Mouse (Mus musculus) ES-E14 (cell line): Measurements from ENCODE around the gene Cxcl2. TPM values are rescaled to one million over a fixed set of nuclear protein-coding genes. Genes with fewer than 3 reads are reported as not detected.

ENCODE experiments used
- DNase-seq: peaks from one replicate; pipeline ENCODE4 v3.0.0-alpha.2; 2013; ENCODE audit warnings: low read depth, low spot score
- H3K27ac ChIP-seq: 2 replicates; pipeline ENCODE4 v1.5.1; 2012; ENCODE audit warnings: low read depth, mild to moderate bottlenecking, low read length, moderate library complexity, mixed read lengths; ENCODE audit not compliant: poor library complexity, insufficient read depth, severe bottlenecking
- H3K36me3 ChIP-seq: 2 replicates; pipeline ENCODE4 v1.6.1; 2012; ENCODE audit warnings: mild to moderate bottlenecking, low read length, moderate library complexity, mixed read lengths; ENCODE audit not compliant: control insufficient read depth, poor library complexity, insufficient read depth, severe bottlenecking
- H3K4me1 ChIP-seq, 2 experiments: fragments of 150-350 bp in 1 of 2; sonication (generic) in 1 of 2; 2 replicates each; pipeline ENCODE4 v1.6.1; 2012; ENCODE audit warnings: low read length in 2 of 2, mild to moderate bottlenecking in 1 of 2, mixed read lengths in 1 of 2; ENCODE audit not compliant: control insufficient read depth in 2 of 2, insufficient read depth in 2 of 2, poor library complexity in 1 of 2
- H3K4me3 ChIP-seq, 2 experiments: fragments of 150-350 bp in 1 of 2; sonication (generic) in 1 of 2; 2 replicates each; pipeline ENCODE4 v1.5.1; 2012; ENCODE audit warnings: low read length in 2 of 2, low read depth in 1 of 2, mild to moderate bottlenecking in 1 of 2, mixed read lengths in 1 of 2; ENCODE audit not compliant: insufficient read depth in 1 of 2, poor library complexity in 1 of 2, severe bottlenecking in 1 of 2
- H3K9ac ChIP-seq: 2 replicates; pipeline ENCODE4 v1.6.1; 2012; ENCODE audit warnings: low read depth, mild to moderate bottlenecking, low read length, mixed read lengths; ENCODE audit not compliant: poor library complexity, insufficient read depth, severe bottlenecking
- H3K9me3 ChIP-seq: fragments of 150-350 bp; sonication (generic); 2 replicates; pipeline ENCODE4 v1.6.1; 2012; ENCODE audit warnings: low read depth, mild to moderate bottlenecking, low read length; ENCODE audit not compliant: control insufficient read depth, insufficient read depth
- CHD2 ChIP-seq: IDR thresholded peaks from 2 replicates; pipeline ENCODE4 v1.6.1; 2014; ENCODE audit warnings: mild to moderate bottlenecking, low read depth, low read length, inconsistent platforms
- HCFC1 ChIP-seq: IDR thresholded peaks from 2 replicates; pipeline ENCODE4 v1.6.1; 2012; ENCODE audit warnings: low read length, inconsistent platforms, borderline replicate concordance; ENCODE audit not compliant: insufficient read depth
- MAFK ChIP-seq: IDR thresholded peaks from 2 replicates; pipeline ENCODE4 v1.6.1; 2014; ENCODE audit warnings: mild to moderate bottlenecking, low read depth, low read length, inconsistent platforms; ENCODE audit not compliant: insufficient read depth
- ZC3H11A ChIP-seq: IDR thresholded peaks from 2 replicates; pipeline ENCODE4 v1.6.1; 2012; ENCODE audit warnings: low read depth, mild to moderate bottlenecking, inconsistent platforms, low read length, borderline replicate concordance
- ZNF384 ChIP-seq: IDR thresholded peaks from 2 replicates; pipeline ENCODE4 v1.6.1; 2012; ENCODE audit warnings: low read depth, low read length, inconsistent platforms
- in situ Hi-C, 2 experiments: fragments of 600-800 bp; cut with MboI; formaldehyde crosslinking; loops; one replicate each; pipeline ENCODE4 v1.15.1; 2025; ENCODE audit warnings: low sequenced_read_pairs in 2 of 2, inconsistent platforms in 1 of 2; ENCODE audit not compliant: unreplicated experiment in 2 of 2
- total RNA-seq: library from RNA; depleted of rRNA; stranded (reverse); fragments of 300-350 nt; gene quantifications from 2 replicates; pipeline ENCODE4 v1.2.3, GENCODE M21; 2012

The Cxcl2 gene
- total RNA-seq, 1 experiment, result not detected

DNA sequence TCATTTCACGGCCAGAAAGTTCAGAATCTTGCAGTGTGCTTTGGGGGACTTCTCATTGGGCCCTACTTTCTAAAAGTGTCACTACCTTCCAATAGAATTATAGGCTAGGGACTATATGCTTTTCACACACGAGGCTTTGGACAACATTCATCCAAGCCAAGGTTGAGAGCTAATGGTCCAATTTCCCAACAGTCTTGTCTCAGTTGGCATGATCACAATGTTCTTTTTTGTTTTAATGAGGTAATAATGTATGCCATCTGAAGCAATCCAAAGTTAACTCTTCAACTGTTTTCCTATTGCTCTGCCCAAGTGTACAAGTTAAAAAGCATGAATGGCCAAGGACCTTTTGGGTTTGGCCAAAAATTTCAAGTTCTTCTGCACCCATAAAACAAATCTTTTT, 15.8 kb downstream of the Cxcl2 start:
- Histone ChIP-seq H3K9ac (no peak overlapping the region), H3K27ac (no peak overlapping the region), H3K36me3 (no peaks in the 10 kb centered on the region), H3K4me1 (no peaks in the 10 kb centered on the region), H3K9me3 (no peaks in the 10 kb centered on the region), H3K4me3 (no peak overlapping the region)
- no peak for DNase-seq
- TF ChIP-seq MAFK (no peak), CHD2 (no peak), HCFC1 (no peak), ZC3H11A (no peak), ZNF384 (no peak)
- in situ Hi-C loops, result loop anchor here (25.0 kb wide), 2 partner anchors 257 to 707 kb away; partner anchors contain the start of gene Cox18 (in 1 of the 2)

DNA sequence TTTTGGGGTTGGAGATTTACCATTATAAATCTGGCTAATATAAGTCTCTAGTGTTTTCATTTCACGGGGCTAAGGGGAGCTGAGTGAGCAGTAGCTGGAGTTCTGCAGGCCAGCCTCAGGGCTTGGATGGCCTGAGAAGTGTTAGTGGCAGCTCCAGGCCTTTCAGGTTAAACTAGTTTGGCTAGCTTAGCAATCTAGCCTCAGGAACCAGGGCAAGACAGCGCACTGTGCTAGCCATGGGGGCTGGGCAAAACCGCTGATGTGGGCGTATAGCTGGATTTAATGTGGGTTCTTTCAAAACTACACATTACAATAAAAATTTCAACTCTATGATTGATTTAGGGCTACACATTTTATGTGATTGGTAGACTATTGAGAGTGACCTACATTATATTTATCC, 19.3 kb downstream of the Cxcl2 start:
- in situ Hi-C loops, result loop anchor here (25.0 kb wide), 2 partner anchors 261 to 711 kb away; partner anchors contain the start of gene Cox18 (in 1 of the 2)
- DNase-seq, result no peak

DNA sequence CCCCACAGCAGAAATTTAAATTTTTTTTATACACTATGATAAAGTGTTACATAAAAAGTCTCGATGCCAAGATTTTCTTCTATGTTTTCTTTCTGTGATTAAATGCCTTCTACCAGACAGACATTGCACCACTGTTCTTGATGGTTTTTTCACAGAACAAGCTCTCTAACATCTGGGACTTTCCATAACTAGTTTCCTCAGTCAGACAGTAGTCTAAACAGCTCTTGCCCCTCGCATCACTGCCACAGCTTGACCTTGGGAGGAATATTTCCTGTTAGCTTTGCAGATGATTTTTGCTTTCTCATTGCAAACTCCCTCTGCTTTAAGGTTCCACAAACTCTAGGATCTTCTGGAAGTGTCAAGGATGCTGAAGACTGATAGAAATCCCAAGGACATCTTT, 26.9 kb downstream of the Cxcl2 start:
- H3K4me1 ChIP-seq, result peaks cover 0 to 2% of the 10 kb centered on the region in 2 experiments; a peak in 1 of 4 replicates
- H3K27ac ChIP-seq, result no peak overlapping the region
- DNase-seq, result no peak
- H3K9ac ChIP-seq, result peak overlapping the region; percentile 72; the same call in 1 of the 2 replicates
- in situ Hi-C loops, result no loop called here
- no peaks in the 10 kb centered on the region for H3K36me3 ChIP-seq
- peak overlapping the region; percentile 66 to 71 for H3K4me3 ChIP-seq
- H3K9me3 ChIP-seq, result no peaks in the 10 kb centered on the region
- TF ChIP-seq ZNF384 (no peak), HCFC1 (no peak), MAFK (no peak), ZC3H11A (no peak), CHD2 (no peak)

More for the DNA sequence above, 19.3 kb downstream of the Cxcl2 start:
- Histone ChIP-seq H3K4me3 (no peak overlapping the region), H3K4me1 (no peaks in the 10 kb centered on the region), H3K36me3 (no peaks in the 10 kb centered on the region), H3K9ac (no peak overlapping the region), H3K9me3 (no peaks in the 10 kb centered on the region), H3K27ac (no peak overlapping the region)
- TF ChIP-seq MAFK (no peak), ZNF384 (no peak), ZC3H11A (no peak), HCFC1 (no peak), CHD2 (no peak)

DNA sequence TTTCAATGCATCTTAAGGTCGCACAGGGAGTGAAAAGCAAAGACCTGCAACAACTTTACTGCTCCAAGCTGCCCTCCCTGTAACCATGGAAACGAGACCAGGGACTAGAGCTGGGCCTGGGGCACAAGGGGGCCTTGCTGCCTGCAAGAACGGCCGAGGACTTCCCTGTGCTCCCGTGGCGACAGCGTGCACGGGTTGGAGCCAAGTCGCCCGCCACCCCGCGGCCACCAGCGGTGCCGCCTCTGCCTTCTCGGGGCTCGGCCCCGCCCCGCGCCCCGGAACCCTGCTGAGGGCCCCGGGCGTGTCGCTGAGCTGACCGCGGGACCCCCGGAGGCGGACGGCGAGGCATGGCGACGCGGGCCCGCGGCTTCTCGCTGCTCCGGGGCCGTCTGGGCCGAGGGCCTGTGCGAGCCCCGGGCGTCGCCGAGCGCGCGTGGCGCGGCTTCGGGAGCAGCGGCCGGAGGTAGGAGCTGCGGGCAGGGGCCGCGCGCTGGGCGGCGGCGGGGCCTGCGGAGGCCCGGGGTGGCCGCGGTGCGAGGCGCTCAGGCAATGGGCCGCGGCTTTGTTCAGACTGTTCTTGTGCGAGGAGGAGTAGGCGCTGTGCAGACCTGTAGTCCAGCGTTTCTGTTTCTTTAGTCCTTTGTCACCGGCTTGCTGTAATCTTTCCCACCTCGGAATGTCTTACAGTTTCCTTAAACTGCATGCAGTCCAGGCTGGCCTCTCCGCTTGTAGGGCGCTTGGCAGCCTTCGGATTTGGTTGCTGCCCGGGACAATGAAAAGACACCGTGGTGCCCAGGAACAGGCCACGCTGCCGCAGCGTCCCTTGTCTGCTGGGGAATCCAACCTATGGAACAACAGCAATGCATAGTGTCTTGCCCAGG, 27.5 kb downstream of the Cxcl2 start, which contains the start of gene Mthfd2l:
TSS of gene Mthfd2l (plus strand) at position 147 of the 881 bp plus-strand sequence.
- no peak for TF ChIP-seq HCFC1
- TF ChIP-seq ZC3H11A, result no peak
- no peak for TF ChIP-seq CHD2
- no peak for TF ChIP-seq ZNF384
- TF ChIP-seq MAFK, result no peak
- peak; percentile 71 for DNase-seq
- no peaks in the 10 kb centered on the region for H3K36me3 ChIP-seq
- peak within 1 kb of the TSS; percentile 72 for H3K9ac ChIP-seq
- no peaks in the 10 kb centered on the region for H3K9me3 ChIP-seq
- H3K4me3 ChIP-seq, result peak within 1 kb of the TSS; percentile 66 to 71
- in situ Hi-C loops, result no loop called here
- peaks cover 0 to 2% of the 10 kb centered on the region in 2 experiments; a peak in 1 of 4 replicates for H3K4me1 ChIP-seq
- H3K27ac ChIP-seq, result no peak within 1 kb of the TSS
